Mouse (Mus musculus) heart, postnatal 14 days (tissue): ENCODE measurements around the gene Mmgt2. TPM values are rescaled to one million over a fixed set of nuclear protein-coding genes. Genes with fewer than 3 reads are reported as not detected.

Experiments
- DNase-seq, 2 experiments: peaks; one replicate each; pipeline ENCODE4 v3.0.0; 2021 to 2022
- intact Hi-C: fragments of 180-260 bp; cut with DNase I; formaldehyde crosslinking; loops from one replicate; pipeline ENCODE4 v1.15.1; 2025
- long read RNA-seq, 2 experiments: library from polyadenylated mRNA; stranded (forward); transcript quantifications; one replicate each; pipeline ENCODE4 v2.0.0; 2021
- total RNA-seq, 2 experiments: library from RNA; stranded (reverse); gene quantifications; 2 replicates each; pipeline ENCODE4 v1.2.3; 2021

Gene Mmgt2
- 10 to 100 TPM in 1 of 2 experiments, 1 to 10 TPM in 1; 10.0 to 10.3 TPM for total RNA-seq
- long read RNA-seq, experiment 1, partial matches to known transcripts: 0 of 4 reads
- long read RNA-seq, experiment 1, other reads (novel, unspliced or antisense): 2 of 4 reads
- long read RNA-seq, experiment 2, partial matches to known transcripts: 0 of 4 reads
- long read RNA-seq, experiment 2, other reads (novel, unspliced or antisense): 2 of 4 reads

GRCm38 (mm10) chr11:62648591-62649391 lies at the start of gene Mmgt2:
Gene Mmgt2, plus strand, starts transcription at chr11:62648664.
- peak; percentile 98 for DNase-seq
- intact Hi-C loops: loop anchor here (2.0 kb wide), 1 partner anchor 36 kb away; no protein-coding TSS in a partner anchor

GRCm38 (mm10) chr11:62601732-62602618 lies 46.5 kb upstream of the Mmgt2 start:
- no peak for DNase-seq
- intact Hi-C loops: loop anchor here (2.0 to 5.0 kb wide), 2 partner anchors 51 to 215 kb away; partner anchors contain the start of gene Ubb

- intact Hi-C loops: loop anchor here (2.0 to 5.0 kb wide), 2 partner anchors 52 to 215 kb away; partner anchors contain the start of gene Ubb
- peak; percentile 97 for DNase-seq
These were observed 45.7 kb upstream of the Mmgt2 start for GRCm38 (mm10) chr11:62602619-62603311.

DNA sequence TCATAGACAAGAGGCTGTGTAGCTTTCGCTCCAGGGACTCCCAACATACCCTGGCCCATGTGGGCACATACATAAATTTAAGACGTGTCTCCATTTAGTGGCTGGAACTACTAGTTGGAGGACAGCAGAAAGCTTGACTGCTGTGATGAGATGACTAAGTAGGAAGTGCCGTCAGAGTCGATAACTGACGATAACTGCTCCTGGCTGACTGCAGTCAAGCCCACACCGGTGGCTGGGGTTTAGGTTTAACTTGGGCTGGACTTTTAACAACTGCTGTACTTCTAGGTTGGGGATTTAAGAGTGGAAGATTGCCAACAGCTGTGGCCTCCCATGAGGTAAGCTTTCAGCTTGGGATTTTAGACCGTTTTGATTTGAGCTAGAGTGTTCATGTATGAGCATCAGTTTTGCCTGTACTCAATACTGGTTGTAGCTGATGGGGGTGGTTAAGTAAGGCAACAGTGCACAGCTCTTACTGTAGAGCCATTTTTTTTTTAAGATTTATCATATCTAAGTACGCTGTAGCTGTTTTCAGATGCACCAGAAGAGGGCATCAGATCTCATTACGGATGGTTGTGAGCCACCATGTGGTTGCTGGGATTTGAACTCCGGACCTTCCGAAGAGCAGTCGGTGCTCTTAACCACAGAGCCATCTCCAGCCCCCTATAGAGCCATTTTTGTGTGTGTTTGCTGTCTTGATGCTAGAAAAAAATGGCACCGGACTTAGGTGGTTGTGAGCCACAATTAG lies 45.0 kb upstream of the Mmgt2 start:
- intact Hi-C loops: loop anchor here (2.0 to 5.0 kb wide), 2 partner anchors 53 to 214 kb away; partner anchors contain the start of gene Ubb
- peak; percentile 8 to 26 for DNase-seq

DNA sequence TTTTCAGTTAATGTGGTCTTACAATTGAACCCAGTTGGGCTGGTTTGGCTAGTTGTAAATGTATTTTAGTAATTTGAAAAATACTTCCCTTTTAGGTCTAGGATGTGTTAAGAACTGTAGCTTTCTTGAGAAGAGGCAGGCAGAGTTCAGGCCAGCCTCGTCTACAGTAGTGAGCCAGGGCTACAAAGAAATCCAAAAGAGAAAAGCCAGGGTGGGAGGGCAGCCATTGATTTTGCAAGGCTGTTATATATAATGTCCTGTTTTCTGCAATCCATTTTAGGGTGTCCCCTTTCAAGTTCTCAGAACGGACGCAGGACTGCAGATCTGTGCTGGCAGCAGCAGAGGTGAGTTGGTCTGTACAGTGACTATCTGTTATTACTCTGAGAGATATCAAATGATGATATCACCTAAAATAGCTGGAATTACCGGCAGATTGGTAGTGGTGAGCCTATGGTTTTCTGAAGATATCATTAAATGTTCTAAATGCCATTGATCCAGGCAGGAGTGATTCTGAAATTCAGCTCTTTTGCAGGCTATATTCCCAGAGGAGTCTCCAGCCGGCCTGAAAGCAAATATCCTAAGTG lies 44.2 kb upstream of the Mmgt2 start:
- intact Hi-C loops: loop anchor here (5.0 kb wide), 1 partner anchor 213 kb away; no protein-coding TSS in a partner anchor
- DNase-seq: no peak

DNA sequence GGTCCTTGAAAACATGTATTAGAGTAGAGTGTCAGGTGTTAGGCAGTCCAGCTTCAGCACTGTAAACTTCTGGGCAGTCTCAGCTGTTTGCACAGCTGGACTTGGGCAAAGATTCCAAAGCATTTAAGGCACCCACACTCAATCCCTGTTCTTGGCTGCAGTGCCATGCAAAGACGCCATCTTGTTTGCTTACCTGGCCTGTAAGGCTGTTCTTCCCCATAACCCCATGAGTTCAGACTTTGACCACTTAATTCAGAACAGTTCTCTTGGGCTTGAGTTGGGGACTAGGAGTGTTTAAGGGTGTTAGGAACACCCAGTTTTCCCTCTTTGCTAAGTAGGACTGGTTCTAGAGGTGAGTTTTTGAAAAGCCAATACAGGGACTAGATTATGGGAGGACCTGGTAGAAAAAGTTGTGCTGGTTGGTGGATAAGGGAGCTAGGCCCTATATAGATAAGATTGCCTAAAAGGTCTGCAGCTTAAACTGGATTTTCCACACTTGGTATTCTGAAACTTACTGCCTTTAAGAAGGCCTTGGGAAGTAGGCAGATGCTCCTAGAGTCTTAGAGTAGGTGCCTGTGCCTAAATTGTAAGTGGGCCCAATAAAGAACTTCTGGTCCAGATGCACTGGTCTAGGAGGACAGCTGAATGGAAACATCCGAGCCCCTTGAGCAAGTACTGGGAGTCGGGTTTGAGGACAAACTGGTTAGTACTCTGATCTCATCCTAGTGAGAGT lies 43.4 kb upstream of the Mmgt2 start:
- intact Hi-C loops: loop anchor here (5.0 kb wide), 1 partner anchor 212 kb away; no protein-coding TSS in a partner anchor
- no peak for DNase-seq

DNA sequence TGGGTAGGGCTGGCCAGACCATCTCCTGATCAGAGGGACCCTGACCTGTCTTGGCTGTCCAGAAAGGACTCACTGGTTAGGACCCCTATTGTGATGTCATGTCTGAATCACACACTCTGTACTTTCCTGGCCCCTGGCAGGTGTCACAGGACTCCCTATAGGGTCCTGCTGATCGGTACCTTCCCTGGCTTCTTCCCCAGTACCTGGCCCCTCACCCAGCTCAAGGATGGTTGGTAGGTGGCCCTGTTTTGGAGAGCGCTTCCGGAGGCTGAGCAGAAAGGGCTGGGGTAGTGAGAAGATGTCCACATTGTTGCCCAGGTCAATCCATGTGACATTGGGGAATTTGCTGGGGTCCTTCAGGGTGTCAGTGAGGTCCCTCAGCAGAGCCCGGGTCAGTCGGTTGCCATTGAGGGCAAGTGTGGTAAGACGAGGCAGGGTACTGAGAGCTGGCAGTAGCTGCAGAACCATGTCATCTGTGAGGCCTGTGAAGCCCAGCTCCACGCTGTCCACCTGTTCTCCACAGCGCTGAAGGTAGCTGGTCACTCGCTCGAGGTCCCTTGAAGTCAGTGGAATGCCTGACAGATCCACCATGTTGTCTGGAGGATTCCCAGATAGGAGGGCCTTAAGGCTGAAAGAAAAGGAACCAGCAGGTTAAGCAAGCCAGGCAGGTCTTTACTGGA lies 42.7 kb upstream of the Mmgt2 start:
- no peak for DNase-seq
- intact Hi-C loops: no loop called here

GRCm38 (mm10) chr11:62606299-62607169 lies 41.9 kb upstream of the Mmgt2 start:
- DNase-seq: no peak
- intact Hi-C loops: no loop called here

DNA sequence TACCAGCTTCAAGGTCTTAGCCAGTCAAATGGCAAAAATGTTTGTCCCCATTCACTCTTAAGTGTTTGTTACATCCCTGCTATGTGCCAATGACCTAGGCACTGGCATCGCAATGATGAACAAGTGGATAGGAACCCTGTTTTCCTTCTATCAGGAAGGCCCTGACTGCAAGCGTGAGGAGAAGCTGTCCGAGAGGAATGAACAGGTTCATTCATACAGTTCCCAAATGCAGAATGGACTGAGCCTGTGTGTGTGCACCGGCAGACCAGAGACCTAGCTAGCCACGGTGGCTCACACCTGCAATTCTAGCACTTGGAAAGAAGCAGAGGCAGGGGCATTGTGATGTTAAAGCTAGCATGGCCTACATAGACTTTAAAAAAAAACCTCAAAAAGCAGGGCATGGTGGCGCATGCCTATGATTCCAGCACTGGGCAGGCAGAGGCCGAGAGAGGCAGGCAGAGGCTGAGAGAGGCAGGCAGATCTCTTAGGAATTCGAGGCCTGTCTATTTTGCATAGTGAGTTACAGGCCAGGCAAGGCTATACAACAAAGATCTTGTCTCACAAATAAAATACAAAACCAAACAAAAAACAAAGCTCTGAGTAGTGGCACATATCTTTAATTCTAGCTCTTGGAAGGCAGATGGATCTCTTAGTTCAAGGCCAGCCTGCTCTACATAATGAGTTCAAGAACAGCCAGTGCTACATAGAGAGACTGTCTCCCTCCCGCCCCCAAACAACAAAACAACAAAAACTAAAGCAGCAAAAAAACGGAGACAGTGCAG lies 41.1 kb upstream of the Mmgt2 start:
- intact Hi-C loops: no loop called here
- DNase-seq: no peak

DNA sequence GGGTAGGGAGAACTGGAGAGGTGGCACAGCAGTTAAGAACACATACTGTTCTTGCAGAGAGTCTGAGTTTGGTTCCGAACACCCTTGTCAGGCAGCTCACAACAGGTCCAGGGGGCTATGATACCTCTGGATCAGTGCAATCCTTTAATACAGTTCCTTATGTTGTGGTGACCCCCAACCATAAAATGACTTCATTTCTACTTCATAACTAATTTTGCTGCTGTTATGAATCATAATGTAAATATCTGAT lies 40.6 kb upstream of the Mmgt2 start:
- intact Hi-C loops: no loop called here
- no peak for DNase-seq

DNA sequence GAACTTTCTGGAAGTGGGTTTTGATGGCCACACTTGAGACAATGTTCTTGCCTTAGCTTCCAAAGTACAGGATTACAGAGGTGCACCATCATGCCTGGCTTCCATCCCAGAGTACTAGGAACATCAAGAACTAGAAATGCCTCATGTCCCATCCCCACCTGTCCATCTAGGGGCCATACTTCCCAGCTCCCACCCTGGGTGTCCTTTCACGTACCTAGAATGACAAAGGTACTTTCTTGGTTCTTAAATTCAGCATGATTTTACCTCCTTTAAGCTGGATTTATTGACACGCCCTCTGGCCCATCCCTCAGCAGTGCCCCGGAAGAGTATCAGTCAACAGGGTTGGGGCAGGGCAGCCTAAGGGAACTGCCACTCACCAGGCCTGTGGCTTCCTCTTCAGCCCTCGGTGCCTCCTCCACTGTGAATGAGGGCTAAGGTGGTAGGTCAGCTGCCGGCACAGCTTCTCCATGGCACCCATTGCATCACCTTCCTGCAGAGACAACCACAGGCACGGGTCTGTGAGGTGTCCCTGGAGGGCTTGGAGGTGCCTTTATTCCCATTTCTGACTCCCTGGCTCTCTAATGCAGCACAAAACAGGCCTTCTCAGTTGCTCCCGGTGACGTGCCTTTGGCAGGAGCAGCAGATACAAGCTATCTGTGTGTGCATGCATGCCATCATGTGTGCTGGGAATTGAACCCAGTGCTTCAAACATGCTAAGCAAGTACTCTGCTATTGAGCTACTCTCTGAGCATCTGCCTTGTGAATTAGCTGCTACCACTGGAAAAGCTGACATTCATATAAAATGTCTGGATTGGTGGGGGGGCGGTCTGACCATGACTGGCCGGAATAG lies 39.4 kb upstream of the Mmgt2 start:
- intact Hi-C loops: no loop called here
- no peak for DNase-seq

GRCm38 (mm10) chr11:62610304-62610703 lies 38.2 kb upstream of the Mmgt2 start:
- intact Hi-C loops: no loop called here
- no peak for DNase-seq

- intact Hi-C loops: loop anchor here (1.0 to 2.0 kb wide), 2 partner anchors 36 to 63 kb away; partner anchors contain the start of genes Lrrc75a and Mmgt2
- DNase-seq: no peak
These were observed 35.9 kb upstream of the Mmgt2 start for GRCm38 (mm10) chr11:62612604-62613003.

- peak; percentile 94 to 96 for DNase-seq
- intact Hi-C loops: loop anchor here (1.0 to 2.0 kb wide), 2 partner anchors 35 to 61 kb away; partner anchors contain the start of genes Lrrc75a and Mmgt2
These were observed 34.7 kb upstream of the Mmgt2 start for GRCm38 (mm10) chr11:62613657-62614365.
